Mouse (Mus musculus) MEL (cell line): ENCODE data around the gene Nkpd1. TPM values are rescaled to one million over a fixed set of nuclear protein-coding genes. Genes with fewer than 3 reads are reported as not detected.

Experiments used
- DNase-seq: peaks from one replicate; pipeline ENCODE4 v3.0.0; 2011; ENCODE audit warnings: low read depth, low spot score
- H3K27ac ChIP-seq: 2 replicates; pipeline ENCODE4 v1.5.1; 2012; ENCODE audit warnings: low read depth, mild to moderate bottlenecking, control low read depth, low read length, moderate library complexity; ENCODE audit not compliant: control insufficient read depth
- H3K27me3 ChIP-seq, 2 experiments: fragments of 150-350 bp in 1 of 2; sonication (generic) in 1 of 2; 2 replicates each; pipeline ENCODE4 v1.6.1; 2012; ENCODE audit warnings: low read length in 2 of 2, mild to moderate bottlenecking in 2 of 2, improper control_type of control experiment in 1 of 2, moderate library complexity in 1 of 2; ENCODE audit not compliant: insufficient read depth in 2 of 2, control insufficient read depth in 1 of 2
- H3K36me3 ChIP-seq, 2 experiments: 2 replicates each; pipeline ENCODE4 v1.6.1; 2012 to 2014; ENCODE audit warnings: low read length in 2 of 2, improper control_type of control experiment in 1 of 2, inconsistent platforms in 1 of 2, mild to moderate bottlenecking in 1 of 2; ENCODE audit not compliant: insufficient read depth in 2 of 2, control insufficient read depth in 1 of 2
- H3K4me1 ChIP-seq, 2 experiments: fragments of 150-350 bp in 1 of 2; sonication (generic) in 1 of 2; 2 replicates each; pipeline ENCODE4 v1.6.1; 2012; ENCODE audit warnings: low read length in 2 of 2, improper control_type of control experiment in 1 of 2, mild to moderate bottlenecking in 1 of 2; ENCODE audit not compliant: insufficient read depth in 2 of 2, control insufficient read depth in 1 of 2
- H3K4me3 ChIP-seq, 2 experiments: fragments of 150-350 bp in 1 of 2; sonication (generic) in 1 of 2; 2 replicates each; pipeline ENCODE4 v1.5.1; 2012; ENCODE audit warnings: low read depth in 2 of 2, low read length in 2 of 2, mild to moderate bottlenecking in 2 of 2, moderate library complexity in 2 of 2, control low read depth in 1 of 2, improper control_type of control experiment in 1 of 2; ENCODE audit not compliant: control insufficient read depth in 1 of 2, insufficient read depth in 1 of 2
- H3K79me2 ChIP-seq: 2 replicates; pipeline ENCODE4 v1.6.1; 2012; ENCODE audit warnings: mild to moderate bottlenecking, low read length, moderate library complexity; ENCODE audit not compliant: control insufficient read depth, poor library complexity, insufficient read depth
- H3K9ac ChIP-seq: 2 replicates; pipeline ENCODE4 v1.6.1; 2012; ENCODE audit warnings: low read depth, mild to moderate bottlenecking, control low read depth, low read length, moderate library complexity; ENCODE audit not compliant: control insufficient read depth, poor library complexity, severe bottlenecking
- H3K9me3 ChIP-seq: fragments of 150-350 bp; sonication (generic); replicated peaks from 2 replicates; pipeline ENCODE4 v1.6.1; 2012; ENCODE audit warnings: mild to moderate bottlenecking, low read length, improper control_type of control experiment, moderate library complexity; ENCODE audit not compliant: insufficient read depth
- BHLHE40 ChIP-seq: IDR thresholded peaks from 2 replicates; pipeline ENCODE4 v1.6.1; 2012; ENCODE audit warnings: low read depth, mild to moderate bottlenecking, inconsistent platforms, low read length, improper control_type of control experiment, borderline replicate concordance
- CHD1 ChIP-seq: IDR thresholded peaks from 2 replicates; pipeline ENCODE4 v1.6.1; 2012; ENCODE audit warnings: low read depth, mild to moderate bottlenecking, inconsistent platforms, low read length, improper control_type of control experiment
- CHD2 ChIP-seq: IDR thresholded peaks from 2 replicates; pipeline ENCODE4 v1.6.1; 2011; ENCODE audit warnings: low read length, improper control_type of control experiment
- CTCF ChIP-seq, 3 experiments: IDR thresholded peaks in 2 of 3; conservative IDR thresholded peaks in 1 of 3; 2 replicates each; pipeline ENCODE4 v1.5.1; 2011 to 2012; ENCODE audit warnings: low read length in 3 of 3, low read depth in 2 of 3, mild to moderate bottlenecking in 2 of 3, improper control_type of control experiment in 1 of 3, inconsistent platforms in 1 of 3, mixed read lengths in 1 of 3, moderate library complexity in 1 of 3; ENCODE audit not compliant: control insufficient read depth in 1 of 3, insufficient read depth in 1 of 3, poor library complexity in 1 of 3, severe bottlenecking in 1 of 3
- E2F4 ChIP-seq: IDR thresholded peaks from 2 replicates; pipeline ENCODE4 v1.6.1; 2011; ENCODE audit warnings: low read depth, low read length, improper control_type of control experiment, borderline replicate concordance
- ELF1 ChIP-seq: IDR thresholded peaks from 2 replicates; pipeline ENCODE4 v1.6.1; 2014; ENCODE audit warnings: low read depth, mild to moderate bottlenecking, inconsistent platforms, low read length, improper control_type of control experiment, moderate library complexity
- EP300 ChIP-seq, 2 experiments: IDR thresholded peaks; 2 replicates each; pipeline ENCODE4 v1.6.1; 2011; ENCODE audit warnings: improper control_type of control experiment in 2 of 2, low read length in 2 of 2, low read depth in 1 of 2, mild to moderate bottlenecking in 1 of 2
- ETS1 ChIP-seq: IDR thresholded peaks from 2 replicates; pipeline ENCODE4 v1.6.1; 2012; ENCODE audit warnings: low read depth, mild to moderate bottlenecking, inconsistent platforms, low read length, improper control_type of control experiment, moderate library complexity
- GABPA ChIP-seq: IDR thresholded peaks from 2 replicates; pipeline ENCODE4 v1.6.1; 2012; ENCODE audit warnings: low read depth, mild to moderate bottlenecking, inconsistent platforms, low read length, improper control_type of control experiment, moderate library complexity
- KAT2A ChIP-seq: conservative IDR thresholded peaks from 2 replicates; pipeline ENCODE4 v1.6.1; 2012; ENCODE audit warnings: low read depth, low read length, improper control_type of control experiment, inconsistent platforms
- MAX ChIP-seq: IDR thresholded peaks from 2 replicates; pipeline ENCODE4 v1.6.1; 2011; ENCODE audit warnings: low read length, improper control_type of control experiment
- MAZ ChIP-seq: IDR thresholded peaks from 2 replicates; pipeline ENCODE4 v1.6.1; 2012; ENCODE audit warnings: low read depth, mild to moderate bottlenecking, inconsistent platforms, low read length, improper control_type of control experiment
- MXI1 ChIP-seq: IDR thresholded peaks from 2 replicates; pipeline ENCODE4 v1.6.1; 2011; ENCODE audit warnings: mild to moderate bottlenecking, low read depth, low read length, improper control_type of control experiment
- MYB ChIP-seq: IDR thresholded peaks from 2 replicates; pipeline ENCODE4 v1.6.1; 2011; ENCODE audit warnings: mild to moderate bottlenecking, low read depth, low read length, improper control_type of control experiment
- NELFE ChIP-seq: IDR thresholded peaks from 2 replicates; pipeline ENCODE4 v1.6.1; 2011; ENCODE audit warnings: low read depth, low read length, improper control_type of control experiment
- NRF1 ChIP-seq: IDR thresholded peaks from 2 replicates; pipeline ENCODE4 v1.6.1; 2014; ENCODE audit warnings: low read depth, mild to moderate bottlenecking, inconsistent platforms, low read length, improper control_type of control experiment, moderate library complexity; ENCODE audit not compliant: poor library complexity, insufficient read depth, severe bottlenecking
- POLR2A ChIP-seq, 2 experiments: IDR thresholded peaks; 2 replicates each; pipeline ENCODE4 v1.6.1; 2011 to 2012; ENCODE audit warnings: low read length in 2 of 2, mild to moderate bottlenecking in 2 of 2, control low read depth in 1 of 2, improper control_type of control experiment in 1 of 2, low read depth in 1 of 2, moderate library complexity in 1 of 2; ENCODE audit not compliant: control insufficient read depth in 1 of 2, insufficient read depth in 1 of 2, poor library complexity in 1 of 2
- POLR2AphosphoS2 ChIP-seq: IDR thresholded peaks from 2 replicates; pipeline ENCODE4 v1.6.1; 2011; ENCODE audit warnings: low read length, improper control_type of control experiment
- POLR2AphosphoS5 ChIP-seq: IDR thresholded peaks from 2 replicates; pipeline ENCODE4 v1.6.1; 2012; ENCODE audit warnings: low read depth, borderline replicate concordance, mild to moderate bottlenecking, inconsistent platforms, low read length, moderate library complexity, mixed read lengths
- RAD21 ChIP-seq: IDR thresholded peaks from 2 replicates; pipeline ENCODE4 v1.6.1; 2011; ENCODE audit warnings: mild to moderate bottlenecking, low read depth, low read length, improper control_type of control experiment
- SIN3A ChIP-seq: IDR thresholded peaks from 2 replicates; pipeline ENCODE4 v1.6.1; 2012; ENCODE audit warnings: low read length, improper control_type of control experiment, inconsistent platforms
- TAL1 ChIP-seq: IDR thresholded peaks from 2 replicates; pipeline ENCODE4 v1.6.1; 2012; ENCODE audit warnings: mild to moderate bottlenecking, inconsistent platforms, low read length, moderate library complexity, mixed read lengths
- TBP ChIP-seq: IDR thresholded peaks from 2 replicates; pipeline ENCODE4 v1.8.0; 2011; ENCODE audit warnings: low read depth, low read length, improper control_type of control experiment
- TCF12 ChIP-seq: IDR thresholded peaks from 2 replicates; pipeline ENCODE4 v1.6.1; 2014; ENCODE audit warnings: low read depth, mild to moderate bottlenecking, inconsistent platforms, low read length, improper control_type of control experiment, moderate library complexity
- UBTF ChIP-seq: IDR thresholded peaks from 2 replicates; pipeline ENCODE4 v1.6.1; 2012; ENCODE audit warnings: low read depth, mild to moderate bottlenecking, inconsistent platforms, low read length, improper control_type of control experiment, moderate library complexity, borderline replicate concordance; ENCODE audit not compliant: insufficient read depth
- USF1 ChIP-seq: IDR thresholded peaks from 2 replicates; pipeline ENCODE4 v1.6.1; 2014; ENCODE audit warnings: low read depth, mild to moderate bottlenecking, inconsistent platforms, low read length, improper control_type of control experiment, moderate library complexity
- USF2 ChIP-seq, 2 experiments: IDR thresholded peaks; 2 replicates each; pipeline ENCODE4 v1.6.1; 2011 to 2012; ENCODE audit warnings: improper control_type of control experiment in 2 of 2, low read length in 2 of 2, borderline replicate concordance in 1 of 2, inconsistent platforms in 1 of 2, low read depth in 1 of 2, mild to moderate bottlenecking in 1 of 2; ENCODE audit not compliant: insufficient read depth in 1 of 2
- ZC3H11A ChIP-seq: IDR thresholded peaks from 2 replicates; pipeline ENCODE4 v1.6.1; 2012; ENCODE audit warnings: low read depth, mild to moderate bottlenecking, inconsistent platforms, low read length, improper control_type of control experiment
- ZKSCAN1 ChIP-seq: IDR thresholded peaks from 2 replicates; pipeline ENCODE4 v1.6.1; 2012; ENCODE audit warnings: low read depth, mild to moderate bottlenecking, inconsistent platforms, low read length, improper control_type of control experiment, moderate library complexity
- ZMIZ1 ChIP-seq: IDR thresholded peaks from 2 replicates; pipeline ENCODE4 v1.6.1; 2012; ENCODE audit warnings: low read depth, mild to moderate bottlenecking, inconsistent platforms, low read length, improper control_type of control experiment, moderate library complexity
- ZNF384 ChIP-seq: IDR thresholded peaks from 2 replicates; pipeline ENCODE4 v1.6.1; 2012; ENCODE audit warnings: low read depth, mild to moderate bottlenecking, inconsistent platforms, low read length, improper control_type of control experiment
- polyA plus RNA-seq, 2 experiments: library from polyadenylated mRNA; stranded (reverse) in 1 of 2; unstranded in 1 of 2; fragments of >175 nt in 1 of 2; fragments of >200 nt in 1 of 2; gene quantifications; 2 replicates each; pipeline versions ENCODE4 v1.2.1 to v1.2.4; 2012; ENCODE audit warnings: low replicate concordance in 2 of 2, low read depth in 1 of 2; ENCODE audit not compliant: insufficient read length in 2 of 2, insufficient read depth in 1 of 2, missing spikeins in 1 of 2
- total RNA-seq: library from RNA; depleted of rRNA; stranded (reverse); fragments of 300-350 nt; gene quantifications from 2 replicates; pipeline ENCODE4 v1.2.3, GENCODE M21; 2012

The Nkpd1 gene
- total and polyA plus RNA-seq, 3 experiments, result 0.33 to 0.35 TPM; not detected in 1

- TF ChIP-seq ELF1 (peak; percentile 93), ETS1 (no peak), MAZ (peak; percentile 45; the same call in 1 of the 2 replicates)
- TF ChIP-seq, all 39 proteins: peak for 20
Measured at GRCm38 (mm10) chr7:19508150-19508923, 9.3 kb upstream of the Nkpd1 start, which contains the start of the genes Bloc1s3 and Trappc6a (continued).

GRCm38 (mm10) chr7:19508924-19509568 is 8.6 kb upstream of the Nkpd1 start:
- H3K4me3 ChIP-seq, result peak overlapping the region; percentile 86 to 94
- peak; percentile 64 for DNase-seq
- peaks cover 0 to 6% of the 10 kb centered on the region in 2 experiments; a peak in 2 of 4 replicates for H3K4me1 ChIP-seq
- H3K36me3 ChIP-seq, result peaks cover 0 to 3% of the 10 kb centered on the region in 2 experiments; a peak in 1 of 4 replicates
- no peaks in the 10 kb centered on the region for H3K27me3 ChIP-seq
- 0 out of 2 replicates have a peak, but pooled peaks have one; percentile 12 for TF ChIP-seq NRF1
- TF ChIP-seq MAX, result peak; percentile 70; the same call in 1 of the 2 replicates
- 0 out of 2 replicates have a peak, but pooled peaks have one; percentile 61 for TF ChIP-seq CHD1
- TF ChIP-seq SIN3A, result no peak
- no peak for TF ChIP-seq ELF1
- no peak for TF ChIP-seq NELFE
- TF ChIP-seq ZMIZ1, result 0 out of 2 replicates have a peak, but pooled peaks have one; percentile 20
- 0 out of 2 replicates have a peak, but pooled peaks have one; percentile 10 for TF ChIP-seq POLR2AphosphoS2
- no peak for TF ChIP-seq TAL1
- no peak for TF ChIP-seq GABPA
- TF ChIP-seq TBP, result no peak
- no peak for TF ChIP-seq BHLHE40
- no peak for TF ChIP-seq CHD2
- no peak for TF ChIP-seq POLR2A (IDR thresholded peaks at IDR 0.05; ENCODE audit: control insufficient read depth in 1 of 2, insufficient read depth in 1 of 2, low read depth in 1 of 2, low read length in 2 of 2, poor library complexity in 1 of 2)
- TF ChIP-seq ETS1, result no peak
- no peak for TF ChIP-seq ZNF384
- no peak for TF ChIP-seq EP300 (IDR thresholded peaks at IDR 0.05; ENCODE audit: low read depth in 1 of 2, low read length in 2 of 2)
- TF ChIP-seq E2F4, result no peak
- no peak for TF ChIP-seq MAZ
- TF ChIP-seq CTCF (IDR thresholded peaks at IDR 0.05 in 2 of 3, conservative IDR thresholded peaks at IDR 0.05 in 1 of 3; ENCODE audit: control insufficient read depth in 1 of 3, insufficient read depth in 1 of 3, low read depth in 2 of 3, low read length in 3 of 3, poor library complexity in 1 of 3, severe bottlenecking in 1 of 3), result no peak
- TF ChIP-seq RAD21, result no peak
- TF ChIP-seq ZC3H11A, result no peak
- TF ChIP-seq POLR2AphosphoS5, result no peak
- no peak for TF ChIP-seq USF1
- no peak for TF ChIP-seq TCF12
- TF ChIP-seq USF2 (IDR thresholded peaks at IDR 0.05; ENCODE audit: borderline replicate concordance in 1 of 2, insufficient read depth in 1 of 2, low read depth in 1 of 2, low read length in 2 of 2), result no peak
- no peak; the same call in 1 of the 2 replicates for TF ChIP-seq MXI1
- TF ChIP-seq KAT2A, result no peak
- no peak for TF ChIP-seq ZKSCAN1
- no peak for TF ChIP-seq UBTF
- TF ChIP-seq MYB, result no peak
- H3K27ac ChIP-seq, result peak overlapping the region; percentile 88
- H3K9ac ChIP-seq, result peak overlapping the region; percentile 95
- peaks cover 21% of the 10 kb centered on the region for H3K79me2 ChIP-seq
- no peaks in the 10 kb centered on the region for H3K9me3 ChIP-seq
